Mouse (Mus musculus) forebrain, embryonic 10.5 days (tissue): Measurements from ENCODE around the gene Rasa4. TPM values are rescaled to one million over a fixed set of nuclear protein-coding genes. Genes with fewer than 3 reads are reported as not detected.
"Not testable (repeated sequence)": the region's sequence is repeated elsewhere in the genome, so short reads cannot be mapped to it uniquely, and the experiment has no call there.

Experiments
- DNase-seq: peaks from one replicate; pipeline ENCODE4 v3.0.0-alpha.2; 2017; ENCODE audit warnings: low spot score; ENCODE audit errors: extremely low spot score
- H3K27ac ChIP-seq: fragments of 300-500 bp; sonication (generic); 2 replicates; pipeline ENCODE4 v1.5.1; 2016; ENCODE audit warnings: mild to moderate bottlenecking
- H3K27me3 ChIP-seq: fragments of 300-500 bp; sonication (generic); 2 replicates; pipeline ENCODE4 v1.6.1; 2016; ENCODE audit warnings: mild to moderate bottlenecking; ENCODE audit not compliant: poor library complexity, severe bottlenecking
- H3K36me3 ChIP-seq: fragments of 300-500 bp; sonication (generic); replicated peaks from 2 replicates; pipeline ENCODE4 v1.6.1; 2016; ENCODE audit warnings: mild to moderate bottlenecking, moderate library complexity
- H3K4me1 ChIP-seq: fragments of 300-500 bp; sonication (generic); 2 replicates; pipeline ENCODE4 v1.6.1; 2016
- H3K4me3 ChIP-seq: fragments of 300-500 bp; sonication (generic); 2 replicates; pipeline ENCODE4 v1.5.1; 2016; ENCODE audit warnings: mild to moderate bottlenecking, moderate library complexity
- H3K9me3 ChIP-seq: fragments of 300-500 bp; sonication (generic); 2 replicates; pipeline ENCODE4 v1.6.1; 2016; ENCODE audit warnings: mild to moderate bottlenecking, moderate library complexity
- WGBS: fragments of 180-500 bp; shearing (Covaris S2); methylation state at CpG from one replicate; pipeline ENCODE4 v1.1.7; 2016; 5-methylcytosine and 5-hydroxymethylcytosine counted together
- polyA plus RNA-seq: library from polyadenylated mRNA; unstranded; fragments of >200 nt; fragmentation: Nextera tagmentation; extraction: Ambion mirVana; gene quantifications from 2 replicates; pipeline ENCODE4 v1.2.1, GENCODE M21; 2016

Gene Rasa4
- polyA plus RNA-seq, 1 experiment from 2014 or later = 3.8 TPM

DNA sequence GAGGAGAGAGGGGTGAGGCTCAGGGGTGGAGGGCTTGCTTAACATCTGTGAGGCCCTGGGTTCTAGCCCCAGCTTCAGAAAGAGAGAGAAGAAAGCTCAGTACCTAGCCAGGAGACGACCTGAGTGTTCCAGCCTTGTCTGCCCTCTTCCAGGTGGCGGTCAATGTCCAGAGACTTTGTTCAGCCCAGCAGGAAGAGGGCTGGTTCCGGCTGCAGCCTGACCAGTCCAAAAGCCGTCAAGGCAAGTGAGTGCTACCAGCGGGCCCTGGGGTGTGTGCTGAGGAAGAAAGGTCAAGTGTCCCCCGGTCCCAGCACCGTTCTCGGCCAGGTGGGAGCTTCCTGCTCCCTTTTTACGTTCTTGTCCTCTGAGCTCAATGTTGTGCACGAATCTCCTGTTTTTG, 14.8 kb downstream of the Rasa4 start:
- Histone ChIP-seq H3K36me3 (no peaks in the 10 kb centered on the region), H3K27me3 (peaks cover 28% of the 10 kb centered on the region), H3K9me3 (peaks cover 3% of the 10 kb centered on the region; the same call in 1 of the 2 replicates), H3K27ac (no peak overlapping the region), H3K4me3 (no peak overlapping the region), H3K4me1 (peaks cover 29% of the 10 kb centered on the region)
- DNase-seq = no peak
- WGBS = 86% methylated on average over 10 of the region's 10 CpGs

DNA sequence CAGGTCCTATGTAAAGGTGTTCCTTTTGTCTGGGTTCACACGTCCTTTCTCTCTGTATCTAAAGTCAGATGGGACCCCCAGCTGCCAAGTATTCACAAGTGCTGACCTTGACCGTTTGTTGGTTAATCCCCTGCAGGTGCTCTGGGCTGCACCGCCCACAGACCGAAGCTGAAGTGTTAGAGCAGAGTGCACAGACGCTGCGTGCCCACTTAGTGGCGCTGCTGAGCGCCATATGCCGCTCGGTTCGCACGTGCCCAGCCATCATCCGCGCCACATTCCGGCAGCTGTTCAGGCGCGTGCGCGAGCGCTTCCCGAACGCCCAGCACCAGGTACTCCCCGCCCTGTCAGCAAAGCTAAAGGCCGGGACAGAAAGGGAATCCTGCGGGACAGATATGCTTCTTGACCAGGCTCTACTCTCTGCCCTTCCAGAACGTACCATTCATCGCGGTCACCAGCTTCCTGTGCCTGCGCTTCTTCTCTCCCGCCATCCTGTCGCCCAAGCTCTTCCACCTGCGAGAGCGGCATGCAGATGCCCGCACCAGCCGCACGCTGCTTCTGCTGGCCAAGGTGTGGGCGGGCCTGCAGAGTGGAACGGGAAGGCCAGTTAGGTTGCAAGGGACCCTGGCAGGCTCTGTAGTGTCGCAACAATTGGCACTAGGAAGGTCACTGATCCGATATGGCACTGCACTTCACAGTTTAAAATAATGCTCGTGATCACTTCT, 18.5 kb downstream of the Rasa4 start:
- DNase-seq = peak; percentile 79
- peaks cover 16% of the 10 kb centered on the region for H3K4me1 ChIP-seq
- H3K9me3 ChIP-seq = peaks cover 6% of the 10 kb centered on the region; the same call in 1 of the 2 replicates
- no peaks in the 10 kb centered on the region for H3K36me3 ChIP-seq
- WGBS = 8% methylated on average over 41 of the region's 41 CpGs
- H3K27me3 ChIP-seq = peaks cover 38% of the 10 kb centered on the region
- H3K27ac ChIP-seq = peak overlapping the region; percentile 71
- H3K4me3 ChIP-seq = peak overlapping the region; percentile 47

GRCm38 (mm10) chr5:136104511-136104910, 20.8 kb downstream of the Rasa4 start:
- 86% methylated on average over 5 of the region's 5 CpGs for WGBS
- Histone ChIP-seq H3K27ac (no peak overlapping the region), H3K4me1 (peaks cover 16% of the 10 kb centered on the region), H3K27me3 (peaks cover 38% of the 10 kb centered on the region), H3K36me3 (no peaks in the 10 kb centered on the region), H3K9me3 (peaks cover 6% of the 10 kb centered on the region; the same call in 1 of the 2 replicates), H3K4me3 (no peak overlapping the region)
- DNase-seq = no peak

- no peak overlapping the region for H3K27ac ChIP-seq
- H3K9me3 ChIP-seq = peaks cover 6% of the 10 kb centered on the region; the same call in 1 of the 2 replicates
- DNase-seq = no peak
- no peaks in the 10 kb centered on the region for H3K36me3 ChIP-seq
- peaks cover 10% of the 10 kb centered on the region for H3K27me3 ChIP-seq
- no peaks in the 10 kb centered on the region for H3K4me1 ChIP-seq
- no peak overlapping the region for H3K4me3 ChIP-seq
- 74% methylated on average over 2 of the region's 2 CpGs for WGBS
These were observed 24.8 kb downstream of the Rasa4 start for GRCm38 (mm10) chr5:136108486-136108885.

DNA sequence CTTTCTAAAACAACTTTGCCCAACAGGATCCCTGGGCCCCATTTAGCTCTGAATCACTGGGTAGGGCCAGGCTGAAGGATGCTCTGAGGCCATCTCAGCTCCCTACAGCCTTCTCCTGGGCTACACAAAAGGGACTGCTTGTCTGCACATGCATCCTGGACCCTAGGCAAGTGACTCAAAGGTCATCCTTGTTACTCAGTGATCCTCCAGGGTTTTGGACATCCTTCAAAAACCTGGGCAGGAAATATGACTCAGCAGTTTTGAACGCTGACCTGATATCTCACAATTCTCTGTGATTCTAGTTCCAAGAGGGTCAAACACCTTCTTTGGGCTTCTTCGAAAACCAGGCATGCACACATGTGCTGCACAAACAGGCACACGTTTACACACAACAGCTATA, 25.3 kb downstream of the Rasa4 start:
- H3K4me3 ChIP-seq = no peak overlapping the region
- WGBS = 85% methylated on average over 3 of the region's 3 CpGs
- no peak overlapping the region for H3K27ac ChIP-seq
- peaks cover 5% of the 10 kb centered on the region for H3K27me3 ChIP-seq
- no peaks in the 10 kb centered on the region for H3K4me1 ChIP-seq
- 0 out of 2 replicates have a peak, but pooled peaks cover 3% of the 10 kb centered on the region for H3K36me3 ChIP-seq
- no peak for DNase-seq
- H3K9me3 ChIP-seq = peaks cover 6% of the 10 kb centered on the region; the same call in 1 of the 2 replicates

GRCm38 (mm10) chr5:136113546-136113945, 29.8 kb downstream of the Rasa4 start:
- Histone ChIP-seq H3K36me3 (peaks cover 17% of the 10 kb centered on the region), H3K4me1 (peaks cover 30% of the 10 kb centered on the region)
- H3K27ac ChIP-seq, H3K27me3 ChIP-seq, DNase-seq, H3K4me3 ChIP-seq, H3K9me3 ChIP-seq: not testable (repeated sequence)
- 44% methylated on average over 4 of the region's 4 CpGs for WGBS

- H3K9me3 ChIP-seq = no peaks in the 10 kb centered on the region
- H3K4me3 ChIP-seq = peak within 1 kb of the TSS; percentile 95
- H3K36me3 ChIP-seq = peaks cover 43% of the 10 kb centered on the region
- 3% methylated on average over 42 of the region's 42 CpGs for WGBS
- peak; percentile 98 for DNase-seq
- no peaks in the 10 kb centered on the region for H3K27me3 ChIP-seq
- H3K4me1 ChIP-seq = peaks cover 30% of the 10 kb centered on the region
- H3K27ac ChIP-seq = peak within 1 kb of the TSS; percentile 94
These were observed 32.4 kb downstream of the Rasa4 start, which contains the start of gene Polr2j for GRCm38 (mm10) chr5:136115891-136116783. Polr2j (plus strand) TSS chr5:136116631.

- no peak for DNase-seq
- no peaks in the 10 kb centered on the region for H3K9me3 ChIP-seq
- peak overlapping the region; percentile 95 for H3K4me3 ChIP-seq
- H3K4me1 ChIP-seq = peaks cover 30% of the 10 kb centered on the region
- under 1% methylated on average over 22 of the region's 22 CpGs for WGBS
- H3K36me3 ChIP-seq = peaks cover 49% of the 10 kb centered on the region
- H3K27me3 ChIP-seq = no peaks in the 10 kb centered on the region
- peak overlapping the region; percentile 94 for H3K27ac ChIP-seq
These were observed 33.0 kb downstream of the Rasa4 start for GRCm38 (mm10) chr5:136116784-136117112.

- H3K27me3 ChIP-seq = no peaks in the 10 kb centered on the region
- no peak overlapping the region for H3K4me3 ChIP-seq
- whole genome bisulfite sequencing = 94% methylated on average over 10 of the region's 10 CpGs
- no peak overlapping the region for H3K27ac ChIP-seq
- no peak for DNase-seq
- H3K4me1 ChIP-seq = peaks cover 13% of the 10 kb centered on the region
- H3K36me3 ChIP-seq = peaks cover 91% of the 10 kb centered on the region
- H3K9me3 ChIP-seq = no peaks in the 10 kb centered on the region
These were observed 38.4 kb downstream of the Rasa4 start for GRCm38 (mm10) chr5:136122165-136122564.

GRCm38 (mm10) chr5:136135571-136136291, 52.0 kb downstream of the Rasa4 start, which contains the start of the genes Lrwd1 and Alkbh4:
Lrwd1 (minus strand) TSS chr5:136136074.
Alkbh4 (plus strand) TSS chr5:136136146.
- under 1% methylated on average over 60 of the region's 60 CpGs for WGBS
- Histone ChIP-seq H3K27ac (peak within 1 kb of the TSS; percentile 89), H3K4me1 (peaks cover 25% of the 10 kb centered on the region), H3K36me3 (peaks cover 65% of the 10 kb centered on the region), H3K4me3 (peak within 1 kb of the TSS; percentile 80), H3K27me3 (no peaks in the 10 kb centered on the region), H3K9me3 (no peaks in the 10 kb centered on the region)
- peak; percentile 94 for DNase-seq

GRCm38 (mm10) chr5:136136292-136136990, 52.7 kb downstream of the Rasa4 start:
- no peak for DNase-seq
- Histone ChIP-seq H3K9me3 (no peaks in the 10 kb centered on the region), H3K27me3 (no peaks in the 10 kb centered on the region), H3K4me3 (peak overlapping the region; percentile 80), H3K36me3 (peaks cover 65% of the 10 kb centered on the region), H3K27ac (peak overlapping the region; percentile 89), H3K4me1 (peaks cover 25% of the 10 kb centered on the region)
- 8% methylated on average over 20 of the region's 20 CpGs for WGBS
